Mouse (Mus musculus): ENCODE results near the gene Ntf3. TPM values are rescaled to one million over a fixed set of nuclear protein-coding genes. Genes with fewer than 3 reads are reported as not detected.

Ntf3 gene
- total and polyA plus RNA-seq, 2 experiments from 2014 or later = 2.3 to 3.4 TPM

GRCm38 (mm10) chr6:126163181-126163621 is 3.5 kb downstream of the Ntf3 start:
- peaks cover 64% of the 10 kb centered on the region for H3K27me3 ChIP-seq (ENCODE audit: insufficient read depth, low read length)
- H3K27ac ChIP-seq (ENCODE audit: low read depth, low read length) = no peak overlapping the region
- under 1% methylated on average over 25 of the region's 25 CpGs for WGBS
- no peaks in the 10 kb centered on the region for H3K9me3 ChIP-seq (ENCODE audit: low read length)
- H3K9ac ChIP-seq (replicated peaks; ENCODE audit: low read length, poor library complexity, severe bottlenecking) = no peak overlapping the region
- H3K4me2 ChIP-seq (ENCODE audit: low read depth, low read length, poor library complexity, severe bottlenecking) = peak overlapping the region; percentile 58
- TF ChIP-seq CTCF (IDR thresholded peaks at IDR 0.05) = peak; percentile 26; the same call in 1 of the 2 replicates
- ATAC-seq (ENCODE audit: low FRiP score) = peak; percentile 21; the same call in 1 of the 2 replicates
- peak; percentile 53 for DNase-seq (ENCODE audit: low spot score)
- H3K4me1 ChIP-seq (ENCODE audit: insufficient read depth, low read length) = peaks cover 9% of the 10 kb centered on the region; the same call in 1 of the 2 replicates
- no peaks in the 10 kb centered on the region for H3K36me3 ChIP-seq (ENCODE audit: insufficient read depth, low read length)
- H3K4me3 ChIP-seq (ENCODE audit: low read depth, low read length) = peak overlapping the region; percentile 35

DNA sequence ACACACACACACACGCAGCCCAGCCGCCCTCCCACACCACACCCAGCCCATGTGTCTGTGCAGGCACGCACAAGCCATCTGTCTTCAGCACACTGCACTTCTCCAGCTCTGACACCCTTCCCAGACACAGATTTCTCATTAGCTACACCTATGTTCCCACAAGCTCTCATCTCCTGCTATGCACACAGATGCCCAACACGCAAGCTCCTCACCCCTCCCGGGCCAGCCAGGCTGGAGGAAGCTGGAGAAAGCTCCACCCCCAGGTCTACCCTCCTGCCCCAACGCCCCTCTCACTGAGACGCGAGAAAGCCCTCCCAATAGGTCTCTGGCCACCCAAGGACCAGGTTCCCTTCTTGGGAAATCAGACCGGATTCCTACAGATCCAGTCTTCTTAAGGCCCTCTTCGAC is 4.4 kb downstream of the Ntf3 start:
- peaks cover 64% of the 10 kb centered on the region for H3K27me3 ChIP-seq (ENCODE audit: insufficient read depth, low read length)
- no peaks in the 10 kb centered on the region for H3K36me3 ChIP-seq (ENCODE audit: insufficient read depth, low read length)
- DNase-seq (ENCODE audit: low spot score) (no peak), ATAC-seq (ENCODE audit: low FRiP score) (no peak)
- TF ChIP-seq CTCF (IDR thresholded peaks at IDR 0.05) = no peak
- H3K4me2 ChIP-seq (ENCODE audit: low read depth, low read length, poor library complexity, severe bottlenecking) = peak overlapping the region; percentile 58
- WGBS = 7% methylated on average over 10 of the region's 10 CpGs
- no peak overlapping the region for H3K27ac ChIP-seq (ENCODE audit: low read depth, low read length)
- peak overlapping the region; percentile 35; the same call in 1 of the 2 replicates for H3K4me3 ChIP-seq (ENCODE audit: low read depth, low read length)
- H3K9me3 ChIP-seq (ENCODE audit: low read length) = no peaks in the 10 kb centered on the region
- no peak overlapping the region for H3K9ac ChIP-seq (replicated peaks; ENCODE audit: low read length, poor library complexity, severe bottlenecking)
- peaks cover 9% of the 10 kb centered on the region; the same call in 1 of the 2 replicates for H3K4me1 ChIP-seq (ENCODE audit: insufficient read depth, low read length)

- WGBS = 59% methylated on average over 8 of the region's 8 CpGs
- peak; percentile 41 for TF ChIP-seq CTCF (IDR thresholded peaks at IDR 0.05)
- DNase-seq (ENCODE audit: low spot score) (no peak), ATAC-seq (ENCODE audit: low FRiP score) (no peak)
- Histone ChIP-seq H3K4me3 (ENCODE audit: low read depth, low read length) (no peak overlapping the region; the same call in 1 of the 2 replicates), H3K27ac (ENCODE audit: low read depth, low read length) (no peak overlapping the region), H3K9ac (replicated peaks; ENCODE audit: low read length, poor library complexity, severe bottlenecking) (no peak overlapping the region), H3K4me1 (ENCODE audit: insufficient read depth, low read length) (peaks cover 9% of the 10 kb centered on the region; the same call in 1 of the 2 replicates), H3K9me3 (ENCODE audit: low read length) (no peaks in the 10 kb centered on the region), H3K4me2 (ENCODE audit: low read depth, low read length, poor library complexity, severe bottlenecking) (no peak overlapping the region), H3K27me3 (ENCODE audit: insufficient read depth, low read length) (peaks cover 58% of the 10 kb centered on the region), H3K36me3 (ENCODE audit: insufficient read depth, low read length) (no peaks in the 10 kb centered on the region)
Observed at GRCm38 (mm10) chr6:126161571-126162340, 5.0 kb downstream of the Ntf3 start.

- Histone ChIP-seq H3K9ac (replicated peaks; ENCODE audit: low read length, poor library complexity, severe bottlenecking) (no peak overlapping the region), H3K4me3 (ENCODE audit: low read depth, low read length) (no peak overlapping the region), H3K9me3 (ENCODE audit: low read length) (no peaks in the 10 kb centered on the region), H3K4me1 (ENCODE audit: insufficient read depth, low read length) (peaks cover 5% of the 10 kb centered on the region; the same call in 1 of the 2 replicates), H3K36me3 (ENCODE audit: insufficient read depth, low read length) (no peaks in the 10 kb centered on the region), H3K4me2 (ENCODE audit: low read depth, low read length, poor library complexity, severe bottlenecking) (no peak overlapping the region), H3K27ac (ENCODE audit: low read depth, low read length) (no peak overlapping the region), H3K27me3 (ENCODE audit: insufficient read depth, low read length) (peaks cover 41% of the 10 kb centered on the region)
- 59% methylated on average over 5 of the region's 5 CpGs for WGBS
- TF ChIP-seq CTCF (IDR thresholded peaks at IDR 0.05) = no peak
- DNase-seq (ENCODE audit: low spot score) (no peak), ATAC-seq (ENCODE audit: low FRiP score) (no peak)
Observed at GRCm38 (mm10) chr6:126160067-126160411, 6.7 kb downstream of the Ntf3 start.

GRCm38 (mm10) chr6:126159279-126160066 is 7.2 kb downstream of the Ntf3 start:
- Histone ChIP-seq H3K4me1 (ENCODE audit: insufficient read depth, low read length) (peaks cover 5% of the 10 kb centered on the region; the same call in 1 of the 2 replicates), H3K4me2 (ENCODE audit: low read depth, low read length, poor library complexity, severe bottlenecking) (no peak overlapping the region), H3K36me3 (ENCODE audit: insufficient read depth, low read length) (no peaks in the 10 kb centered on the region), H3K4me3 (ENCODE audit: low read depth, low read length) (no peak overlapping the region), H3K9me3 (ENCODE audit: low read length) (no peaks in the 10 kb centered on the region), H3K27me3 (ENCODE audit: insufficient read depth, low read length) (peaks cover 36% of the 10 kb centered on the region), H3K27ac (ENCODE audit: low read depth, low read length) (no peak overlapping the region), H3K9ac (replicated peaks; ENCODE audit: low read length, poor library complexity, severe bottlenecking) (no peak overlapping the region)
- 91% methylated on average over 13 of the region's 13 CpGs for WGBS
- no peak for ATAC-seq (ENCODE audit: low FRiP score)
- TF ChIP-seq CTCF (IDR thresholded peaks at IDR 0.05) = no peak
- no peak for DNase-seq (ENCODE audit: low spot score)

Data from midbrain, postnatal 0 days (tissue).